Mouse (Mus musculus): ENCODE measurements around the gene Aebp1. TPM values are rescaled to one million over a fixed set of nuclear protein-coding genes. Genes with fewer than 3 reads are reported as not detected.

Aebp1 gene
- polyA plus RNA-seq, 1 experiment from 2014 or later: 36.4 TPM

- Histone ChIP-seq H3K4me3 (replicated peaks) (no peak overlapping the region), H3K9me3 (no peaks in the 10 kb centered on the region), H3K9ac (no peak overlapping the region), H3K4me2 (replicated peaks) (no peak overlapping the region), H3K36me3 (no peaks in the 10 kb centered on the region), H3K27me3 (replicated peaks) (no peaks in the 10 kb centered on the region), H3K4me1 (replicated peaks) (0 out of 2 replicates have a peak, but pooled peaks cover 2% of the 10 kb centered on the region), H3K27ac (no peak overlapping the region)
- 86% methylated on average over 7 of the region's 7 CpGs for WGBS
- no peak for ATAC-seq
These were observed 21.4 kb upstream of the Aebp1 start for GRCm38 (mm10) chr11:5840346-5840745.

- H3K9ac ChIP-seq: no peak overlapping the region
- 0 out of 2 replicates have a peak, but pooled peaks cover 2% of the 10 kb centered on the region for H3K4me1 ChIP-seq (replicated peaks)
- 95% methylated on average over 2 of the region's 2 CpGs for WGBS
- H3K4me3 ChIP-seq (replicated peaks): no peak overlapping the region
- no peak overlapping the region for H3K27ac ChIP-seq
- no peaks in the 10 kb centered on the region for H3K9me3 ChIP-seq
- no peaks in the 10 kb centered on the region for H3K27me3 ChIP-seq (replicated peaks)
- H3K4me2 ChIP-seq (replicated peaks): no peak overlapping the region
- no peaks in the 10 kb centered on the region for H3K36me3 ChIP-seq
- ATAC-seq: no peak
These were observed 20.0 kb upstream of the Aebp1 start for GRCm38 (mm10) chr11:5841751-5842150.

GRCm38 (mm10) chr11:5843131-5843530 is 18.6 kb upstream of the Aebp1 start:
- no peak for ATAC-seq
- Histone ChIP-seq H3K9me3 (no peaks in the 10 kb centered on the region), H3K27me3 (replicated peaks) (no peaks in the 10 kb centered on the region), H3K36me3 (no peaks in the 10 kb centered on the region), H3K9ac (no peak overlapping the region), H3K27ac (no peak overlapping the region), H3K4me3 (replicated peaks) (no peak overlapping the region), H3K4me1 (replicated peaks) (no peaks in the 10 kb centered on the region), H3K4me2 (replicated peaks) (no peak overlapping the region)
- WGBS: 80% methylated on average over 3 of the region's 3 CpGs

GRCm38 (mm10) chr11:5846639-5847345 is 15.0 kb upstream of the Aebp1 start:
- Histone ChIP-seq H3K9me3 (no peaks in the 10 kb centered on the region), H3K4me2 (replicated peaks) (no peak overlapping the region), H3K4me1 (replicated peaks) (no peaks in the 10 kb centered on the region), H3K27me3 (replicated peaks) (no peaks in the 10 kb centered on the region), H3K27ac (no peak overlapping the region), H3K9ac (no peak overlapping the region), H3K4me3 (replicated peaks) (no peak overlapping the region), H3K36me3 (no peaks in the 10 kb centered on the region)
- ATAC-seq: peak; percentile 62; the same call in 1 of the 2 replicates
- WGBS: 62% methylated on average over 7 of the region's 7 CpGs

GRCm38 (mm10) chr11:5848741-5849140 is 13.0 kb upstream of the Aebp1 start:
- no peak for ATAC-seq
- H3K27ac ChIP-seq: no peak overlapping the region
- H3K36me3 ChIP-seq: no peaks in the 10 kb centered on the region
- 67% methylated on average over 6 of the region's 6 CpGs for WGBS
- no peak overlapping the region for H3K4me3 ChIP-seq (replicated peaks)
- no peak overlapping the region for H3K9ac ChIP-seq
- no peak overlapping the region for H3K4me2 ChIP-seq (replicated peaks)
- H3K9me3 ChIP-seq: no peaks in the 10 kb centered on the region
- no peaks in the 10 kb centered on the region for H3K27me3 ChIP-seq (replicated peaks)
- no peaks in the 10 kb centered on the region for H3K4me1 ChIP-seq (replicated peaks)

- no peaks in the 10 kb centered on the region for H3K9me3 ChIP-seq
- H3K4me2 ChIP-seq (replicated peaks): no peak overlapping the region
- ATAC-seq: no peak
- no peak overlapping the region for H3K9ac ChIP-seq
- no peak overlapping the region for H3K27ac ChIP-seq
- 61% methylated on average over 2 of the region's 2 CpGs for WGBS
- H3K4me1 ChIP-seq (replicated peaks): no peaks in the 10 kb centered on the region
- no peaks in the 10 kb centered on the region for H3K36me3 ChIP-seq
- no peaks in the 10 kb centered on the region for H3K27me3 ChIP-seq (replicated peaks)
- H3K4me3 ChIP-seq (replicated peaks): no peak overlapping the region
These were observed 12.4 kb upstream of the Aebp1 start for GRCm38 (mm10) chr11:5849316-5849715.

- Histone ChIP-seq H3K4me2 (replicated peaks) (no peak overlapping the region), H3K9me3 (no peaks in the 10 kb centered on the region), H3K4me1 (replicated peaks) (no peaks in the 10 kb centered on the region), H3K4me3 (replicated peaks) (no peak overlapping the region), H3K27me3 (replicated peaks) (no peaks in the 10 kb centered on the region), H3K27ac (no peak overlapping the region), H3K36me3 (no peaks in the 10 kb centered on the region), H3K9ac (no peak overlapping the region)
- no peak for ATAC-seq
- WGBS: 51% methylated on average over 5 of the region's 5 CpGs
These were observed 11.3 kb upstream of the Aebp1 start for GRCm38 (mm10) chr11:5850452-5850851.

- no peaks in the 10 kb centered on the region for H3K27me3 ChIP-seq (replicated peaks)
- no peak overlapping the region for H3K9ac ChIP-seq
These were observed 10.6 kb upstream of the Aebp1 start for GRCm38 (mm10) chr11:5851021-5851736.

GRCm38 (mm10) chr11:5852314-5852713 is 9.4 kb upstream of the Aebp1 start:
- Histone ChIP-seq H3K9ac (no peak overlapping the region), H3K4me3 (replicated peaks) (no peak overlapping the region), H3K4me2 (replicated peaks) (no peak overlapping the region), H3K27ac (no peak overlapping the region), H3K27me3 (replicated peaks) (no peaks in the 10 kb centered on the region), H3K9me3 (no peaks in the 10 kb centered on the region), H3K36me3 (no peaks in the 10 kb centered on the region), H3K4me1 (replicated peaks) (0 out of 2 replicates have a peak, but pooled peaks cover 3% of the 10 kb centered on the region)
- no peak for ATAC-seq
- WGBS: 38% methylated on average over 1 of the region's 1 CpGs

More at GRCm38 (mm10) chr11:5851021-5851736, 10.6 kb upstream of the Aebp1 start:
- 47% methylated on average over 4 of the region's 4 CpGs for WGBS
- no peak overlapping the region; the same call in 1 of the 2 replicates for H3K27ac ChIP-seq
- H3K4me1 ChIP-seq (replicated peaks): 0 out of 2 replicates have a peak, but pooled peaks cover 3% of the 10 kb centered on the region
- H3K4me2 ChIP-seq (replicated peaks): no peak overlapping the region
- H3K36me3 ChIP-seq: no peaks in the 10 kb centered on the region
- no peak for ATAC-seq
- no peak overlapping the region for H3K4me3 ChIP-seq (replicated peaks)
- H3K9me3 ChIP-seq: no peaks in the 10 kb centered on the region

- H3K36me3 ChIP-seq: no peaks in the 10 kb centered on the region
- H3K9ac ChIP-seq: no peak overlapping the region
- H3K4me2 ChIP-seq (replicated peaks): no peak overlapping the region
- H3K4me3 ChIP-seq (replicated peaks): no peak overlapping the region
- no peaks in the 10 kb centered on the region for H3K27me3 ChIP-seq (replicated peaks)
- no peak for ATAC-seq
- no peaks in the 10 kb centered on the region for H3K9me3 ChIP-seq
- H3K27ac ChIP-seq: no peak overlapping the region
- 0 out of 2 replicates have a peak, but pooled peaks cover 3% of the 10 kb centered on the region for H3K4me1 ChIP-seq (replicated peaks)
These were observed 6.3 kb upstream of the Aebp1 start for GRCm38 (mm10) chr11:5855481-5855880.

- Histone ChIP-seq H3K27me3 (replicated peaks) (no peaks in the 10 kb centered on the region), H3K9me3 (no peaks in the 10 kb centered on the region), H3K4me3 (replicated peaks) (no peak overlapping the region), H3K4me2 (replicated peaks) (no peak overlapping the region), H3K9ac (no peak overlapping the region), H3K36me3 (no peaks in the 10 kb centered on the region), H3K27ac (no peak overlapping the region), H3K4me1 (replicated peaks) (0 out of 2 replicates have a peak, but pooled peaks cover 3% of the 10 kb centered on the region)
- peak; percentile 47; the same call in 1 of the 2 replicates for ATAC-seq
- WGBS: 37% methylated on average over 7 of the region's 7 CpGs
These were observed 5.8 kb upstream of the Aebp1 start for GRCm38 (mm10) chr11:5855902-5856301.

- WGBS: 78% methylated on average over 8 of the region's 8 CpGs
- no peak for ATAC-seq
- no peaks in the 10 kb centered on the region for H3K36me3 ChIP-seq
These were observed 5.1 kb upstream of the Aebp1 start for GRCm38 (mm10) chr11:5856479-5857130.

More at GRCm38 (mm10) chr11:5856479-5857130, 5.1 kb upstream of the Aebp1 start:
- H3K4me3 ChIP-seq (replicated peaks): no peak overlapping the region
- H3K4me1 ChIP-seq (replicated peaks): peaks cover 9% of the 10 kb centered on the region
- H3K4me2 ChIP-seq (replicated peaks): no peak overlapping the region
- H3K9me3 ChIP-seq: no peaks in the 10 kb centered on the region
- H3K27me3 ChIP-seq (replicated peaks): no peaks in the 10 kb centered on the region
- H3K9ac ChIP-seq: no peak overlapping the region
- H3K27ac ChIP-seq: no peak overlapping the region
